Mouse (Mus musculus) embryonic fibroblast, embryonic 13.5 days (primary cell): ENCODE measurements at regions not wholly inside any gene's neighbourhood (a gene's known extent, or its start where the extent isn't known, plus 50 kb on each side); places are given as distances from the start of the nearest gene placed in this dataset.

Experiments
- H3K27ac ChIP-seq: 2 replicates; pipeline ENCODE4 v1.5.1; 2012; ENCODE audit warnings: low read length, control low read depth, inconsistent platforms; ENCODE audit not compliant: insufficient read depth
- H3K4me1 ChIP-seq: 2 replicates; pipeline ENCODE4 v1.6.1; 2011; ENCODE audit warnings: low read length; ENCODE audit not compliant: control insufficient read depth, insufficient read depth
- H3K4me3 ChIP-seq: 2 replicates; pipeline ENCODE4 v1.5.1; 2011; ENCODE audit warnings: mild to moderate bottlenecking, control low read depth, low read length; ENCODE audit not compliant: insufficient read depth
- CTCF ChIP-seq: IDR thresholded peaks from 2 replicates; pipeline ENCODE4 v1.5.1; 2011; ENCODE audit warnings: mild to moderate bottlenecking, control low read depth, low read length, moderate library complexity, borderline replicate concordance; ENCODE audit not compliant: insufficient read depth
- POLR2A ChIP-seq: IDR thresholded peaks from 2 replicates; pipeline ENCODE4 v1.6.1; 2011; ENCODE audit warnings: low read depth, mild to moderate bottlenecking, control low read depth, low read length, moderate library complexity

- no peak for TF ChIP-seq CTCF
- TF ChIP-seq POLR2A = no peak
- no peak overlapping the region for H3K27ac ChIP-seq
Measured at GRCm38 (mm10) chr2:11113191-11113590, 58.7 kb upstream of the Prkcq start.

GRCm38 (mm10) chr2:11118625-11119024 is 53.3 kb upstream of the Prkcq start:
- Histone ChIP-seq H3K27ac (no peak overlapping the region), H3K4me1 (no peaks in the 10 kb centered on the region), H3K4me3 (no peak overlapping the region)
- TF ChIP-seq POLR2A = no peak
- no peak for TF ChIP-seq CTCF

More at GRCm38 (mm10) chr2:11113191-11113590, 58.7 kb upstream of the Prkcq start:
- H3K4me3 ChIP-seq = no peak overlapping the region
- H3K4me1 ChIP-seq = no peaks in the 10 kb centered on the region

GRCm38 (mm10) chr2:11119301-11119700 is 52.6 kb upstream of the Prkcq start:
- H3K4me1 ChIP-seq = no peaks in the 10 kb centered on the region
- TF ChIP-seq POLR2A (no peak), CTCF (no peak)
- no peak overlapping the region for H3K27ac ChIP-seq
- no peak overlapping the region for H3K4me3 ChIP-seq
